Mouse (Mus musculus): ENCODE results near the gene Tyrp1. TPM values are rescaled to one million over a fixed set of nuclear protein-coding genes. Genes with fewer than 3 reads are reported as not detected.

Tyrp1 gene
- polyA plus RNA-seq, 1 experiment from 2014 or later, result 0.45 TPM

GRCm38 (mm10) chr4:80852590-80853425, 18.9 kb downstream of the Tyrp1 start:
- H3K9ac ChIP-seq (replicated peaks; ENCODE audit: low read length), result no peak overlapping the region
- ATAC-seq (ENCODE audit: low FRiP score, low TSS enrichment) (no peak), DNase-seq (peak; percentile 26)
- H3K36me3 ChIP-seq (ENCODE audit: control insufficient read depth, insufficient read depth, low read length), result no peaks in the 10 kb centered on the region
- no peaks in the 10 kb centered on the region for H3K27me3 ChIP-seq (ENCODE audit: control insufficient read depth, insufficient read depth, low read length)
- WGBS, result 60% methylated on average over 7 of the region's 7 CpGs
- no peak overlapping the region for H3K4me2 ChIP-seq (ENCODE audit: low read length)
- H3K9me3 ChIP-seq (ENCODE audit: control insufficient read depth, low read length), result no peaks in the 10 kb centered on the region
- no peak overlapping the region for H3K27ac ChIP-seq (replicated peaks; ENCODE audit: low read depth, low read length)
- no peaks in the 10 kb centered on the region for H3K4me1 ChIP-seq (ENCODE audit: control insufficient read depth, insufficient read depth, low read length)
- no peak overlapping the region for H3K4me3 ChIP-seq (replicated peaks; ENCODE audit: low read depth, low read length)

- no peaks in the 10 kb centered on the region for H3K27me3 ChIP-seq (ENCODE audit: control insufficient read depth, insufficient read depth, low read length)
- H3K27ac ChIP-seq (replicated peaks; ENCODE audit: low read depth, low read length), result no peak overlapping the region
- no peak for ATAC-seq (ENCODE audit: low FRiP score, low TSS enrichment)
- H3K4me3 ChIP-seq (replicated peaks; ENCODE audit: low read depth, low read length), result no peak overlapping the region
- no peaks in the 10 kb centered on the region for H3K36me3 ChIP-seq (ENCODE audit: control insufficient read depth, insufficient read depth, low read length)
- 82% methylated on average over 9 of the region's 9 CpGs for WGBS
- no peak overlapping the region for H3K4me2 ChIP-seq (ENCODE audit: low read length)
- no peak overlapping the region for H3K9ac ChIP-seq (replicated peaks; ENCODE audit: low read length)
- H3K9me3 ChIP-seq (ENCODE audit: control insufficient read depth, low read length), result no peaks in the 10 kb centered on the region
- no peaks in the 10 kb centered on the region for H3K4me1 ChIP-seq (ENCODE audit: control insufficient read depth, insufficient read depth, low read length)
- no peak for DNase-seq
These were observed 21.6 kb downstream of the Tyrp1 start for GRCm38 (mm10) chr4:80855495-80855894.

- no peaks in the 10 kb centered on the region for H3K9me3 ChIP-seq (ENCODE audit: control insufficient read depth, low read length)
- no peak overlapping the region for H3K27ac ChIP-seq (replicated peaks; ENCODE audit: low read depth, low read length)
- H3K4me1 ChIP-seq (ENCODE audit: control insufficient read depth, insufficient read depth, low read length), result no peaks in the 10 kb centered on the region
- no peaks in the 10 kb centered on the region for H3K27me3 ChIP-seq (ENCODE audit: control insufficient read depth, insufficient read depth, low read length)
- ATAC-seq (ENCODE audit: low FRiP score, low TSS enrichment) (no peak), DNase-seq (peak; percentile 30)
- no peak overlapping the region for H3K9ac ChIP-seq (replicated peaks; ENCODE audit: low read length)
- H3K4me2 ChIP-seq (ENCODE audit: low read length), result no peak overlapping the region
- H3K4me3 ChIP-seq (replicated peaks; ENCODE audit: low read depth, low read length), result no peak overlapping the region
- 77% methylated on average over 9 of the region's 9 CpGs for WGBS
- no peaks in the 10 kb centered on the region for H3K36me3 ChIP-seq (ENCODE audit: control insufficient read depth, insufficient read depth, low read length)
These were observed 29.0 kb downstream of the Tyrp1 start for GRCm38 (mm10) chr4:80862962-80863361.

GRCm38 (mm10) chr4:80863906-80864305, 30.0 kb downstream of the Tyrp1 start:
- Histone ChIP-seq H3K4me2 (ENCODE audit: low read length) (no peak overlapping the region), H3K27ac (replicated peaks; ENCODE audit: low read depth, low read length) (no peak overlapping the region), H3K27me3 (ENCODE audit: control insufficient read depth, insufficient read depth, low read length) (no peaks in the 10 kb centered on the region), H3K9ac (replicated peaks; ENCODE audit: low read length) (no peak overlapping the region), H3K4me3 (replicated peaks; ENCODE audit: low read depth, low read length) (no peak overlapping the region), H3K4me1 (ENCODE audit: control insufficient read depth, insufficient read depth, low read length) (no peaks in the 10 kb centered on the region), H3K36me3 (ENCODE audit: control insufficient read depth, insufficient read depth, low read length) (no peaks in the 10 kb centered on the region), H3K9me3 (ENCODE audit: control insufficient read depth, low read length) (no peaks in the 10 kb centered on the region)
- 69% methylated on average over 7 of the region's 7 CpGs for WGBS
- DNase-seq, result no peak
- ATAC-seq (ENCODE audit: low FRiP score, low TSS enrichment), result no peak

- WGBS, result under 1% methylated on average over 17 of the region's 17 CpGs
These were observed 30.6 kb downstream of the Tyrp1 start for GRCm38 (mm10) chr4:80864511-80864922.

GRCm38 (mm10) chr4:80866065-80866464, 32.1 kb downstream of the Tyrp1 start:
- H3K4me1 ChIP-seq (ENCODE audit: control insufficient read depth, insufficient read depth, low read length), result no peaks in the 10 kb centered on the region
- H3K36me3 ChIP-seq (ENCODE audit: control insufficient read depth, insufficient read depth, low read length), result no peaks in the 10 kb centered on the region
- no peaks in the 10 kb centered on the region for H3K9me3 ChIP-seq (ENCODE audit: control insufficient read depth, low read length)
- H3K27me3 ChIP-seq (ENCODE audit: control insufficient read depth, insufficient read depth, low read length), result no peaks in the 10 kb centered on the region
- H3K4me3 ChIP-seq (replicated peaks; ENCODE audit: low read depth, low read length), result no peak overlapping the region
- WGBS, result 25% methylated on average over 5 of the region's 5 CpGs
- peak; percentile 84 for DNase-seq
- H3K9ac ChIP-seq (replicated peaks; ENCODE audit: low read length), result no peak overlapping the region
- H3K27ac ChIP-seq (replicated peaks; ENCODE audit: low read depth, low read length), result no peak overlapping the region
- peak; percentile 77; the same call in 1 of the 2 replicates for ATAC-seq (ENCODE audit: low FRiP score, low TSS enrichment)
- H3K4me2 ChIP-seq (ENCODE audit: low read length), result no peak overlapping the region

More at GRCm38 (mm10) chr4:80864511-80864922, 30.6 kb downstream of the Tyrp1 start:
- peak overlapping the region; percentile 45 for H3K9ac ChIP-seq (replicated peaks; ENCODE audit: low read length)
- peak overlapping the region; percentile 72 for H3K4me2 ChIP-seq (ENCODE audit: low read length)
- DNase-seq (peak; percentile 78), ATAC-seq (ENCODE audit: low FRiP score, low TSS enrichment) (peak; percentile 81)
- peak overlapping the region; percentile 33 for H3K4me3 ChIP-seq (replicated peaks; ENCODE audit: low read depth, low read length)
- no peaks in the 10 kb centered on the region for H3K4me1 ChIP-seq (ENCODE audit: control insufficient read depth, insufficient read depth, low read length)
- H3K27ac ChIP-seq (replicated peaks; ENCODE audit: low read depth, low read length), result peak overlapping the region; percentile 50
- no peaks in the 10 kb centered on the region for H3K27me3 ChIP-seq (ENCODE audit: control insufficient read depth, insufficient read depth, low read length)
- H3K9me3 ChIP-seq (ENCODE audit: control insufficient read depth, low read length), result no peaks in the 10 kb centered on the region
- no peaks in the 10 kb centered on the region for H3K36me3 ChIP-seq (ENCODE audit: control insufficient read depth, insufficient read depth, low read length)

GRCm38 (mm10) chr4:80869598-80869997, 35.7 kb downstream of the Tyrp1 start:
- ATAC-seq (ENCODE audit: low FRiP score, low TSS enrichment), result no peak
- DNase-seq, result peak; percentile 12
- 66% methylated on average over 2 of the region's 2 CpGs for WGBS

GRCm38 (mm10) chr4:80872847-80873644, 39.1 kb downstream of the Tyrp1 start:
- no peak overlapping the region for H3K27ac ChIP-seq (replicated peaks; ENCODE audit: low read depth, low read length)
- DNase-seq, result peak; percentile 76
- ATAC-seq (ENCODE audit: low FRiP score, low TSS enrichment), result no peak
- H3K4me3 ChIP-seq (replicated peaks; ENCODE audit: low read depth, low read length), result no peak overlapping the region
- H3K36me3 ChIP-seq (ENCODE audit: control insufficient read depth, insufficient read depth, low read length), result no peaks in the 10 kb centered on the region
- H3K9me3 ChIP-seq (ENCODE audit: control insufficient read depth, low read length), result no peaks in the 10 kb centered on the region
- H3K9ac ChIP-seq (replicated peaks; ENCODE audit: low read length), result no peak overlapping the region
- no peak overlapping the region for H3K4me2 ChIP-seq (ENCODE audit: low read length)
- WGBS, result 42% methylated on average over 6 of the region's 6 CpGs
- H3K4me1 ChIP-seq (ENCODE audit: control insufficient read depth, insufficient read depth, low read length), result no peaks in the 10 kb centered on the region
- H3K27me3 ChIP-seq (ENCODE audit: control insufficient read depth, insufficient read depth, low read length), result no peaks in the 10 kb centered on the region

More at GRCm38 (mm10) chr4:80869598-80869997, 35.7 kb downstream of the Tyrp1 start:
- no peaks in the 10 kb centered on the region for H3K4me1 ChIP-seq (ENCODE audit: control insufficient read depth, insufficient read depth, low read length)
- H3K9ac ChIP-seq (replicated peaks; ENCODE audit: low read length), result no peak overlapping the region
- no peaks in the 10 kb centered on the region for H3K9me3 ChIP-seq (ENCODE audit: control insufficient read depth, low read length)
- no peaks in the 10 kb centered on the region for H3K36me3 ChIP-seq (ENCODE audit: control insufficient read depth, insufficient read depth, low read length)
- H3K27me3 ChIP-seq (ENCODE audit: control insufficient read depth, insufficient read depth, low read length), result no peaks in the 10 kb centered on the region
- no peak overlapping the region for H3K4me2 ChIP-seq (ENCODE audit: low read length)
- H3K27ac ChIP-seq (replicated peaks; ENCODE audit: low read depth, low read length), result no peak overlapping the region
- no peak overlapping the region for H3K4me3 ChIP-seq (replicated peaks; ENCODE audit: low read depth, low read length)
